Mouse (Mus musculus): ENCODE measurements around the gene Fabp6. TPM values are rescaled to one million over a fixed set of nuclear protein-coding genes. Genes with fewer than 3 reads are reported as not detected.
A peak's percentile ranks its signal among the peaks of the same experiment; 100 is the strongest.

Fabp6 gene
- polyA plus RNA-seq, 1 experiment from 2014 or later = not detected

- Histone ChIP-seq H3K4me2 (no peak overlapping the region), H3K9me3 (ENCODE audit: control insufficient read depth, low read length) (no peaks in the 10 kb centered on the region), H3K4me3 (ENCODE audit: low read depth, low read length) (no peak overlapping the region), H3K9ac (ENCODE audit: low read length) (no peak overlapping the region), H3K36me3 (ENCODE audit: control insufficient read depth, insufficient read depth, low read length) (peaks cover 4% of the 10 kb centered on the region; the same call in 1 of the 2 replicates), H3K4me1 (ENCODE audit: control insufficient read depth, insufficient read depth, low read length) (peaks cover 37% of the 10 kb centered on the region), H3K27ac (ENCODE audit: low read depth, low read length) (no peak overlapping the region), H3K27me3 (ENCODE audit: control insufficient read depth, insufficient read depth, low read length) (no peaks in the 10 kb centered on the region)
- WGBS = 44% methylated on average over 4 of the region's 4 CpGs
- ATAC-seq (ENCODE audit: low FRiP score) = peak; percentile 12; the same call in 1 of the 2 replicates
- DNase-seq (ENCODE audit: low spot score, missing footprints) = no peak
Observed at GRCm38 (mm10) chr11:43546678-43547077, 54.7 kb downstream of the Fabp6 start.

Other genes with a start within 250 kb of the Fabp6 start
- 89.0 and 97.1 TPM in 2 replicates for gene Pttg1, start 175.3 kb downstream of the Fabp6 start, polyA plus RNA-seq (2014; fragmentation: Nextera tagmentation; extraction: Ambion mirVana)
- 71.6 and 76.7 TPM in 2 replicates for gene Slu7, start 167.8 kb downstream of the Fabp6 start, polyA plus RNA-seq (2014; fragmentation: Nextera tagmentation; extraction: Ambion mirVana)
- gene C1qtnf2, start 127.3 kb downstream of the Fabp6 start, polyA plus RNA-seq (2014; fragmentation: Nextera tagmentation; extraction: Ambion mirVana) = 2.7 and 3.1 TPM in 2 replicates
- gene Ccnjl, start 72.8 kb downstream of the Fabp6 start, polyA plus RNA-seq (2014; fragmentation: Nextera tagmentation; extraction: Ambion mirVana) = 35.7 and 40.2 TPM in 2 replicates
- gene 4933415A04Rik, start 14.5 kb downstream of the Fabp6 start, polyA plus RNA-seq (2014; fragmentation: Nextera tagmentation; extraction: Ambion mirVana) = 10.1 and 11.3 TPM in 2 replicates
- gene Pwwp2a, start 80.5 kb upstream of the Fabp6 start, polyA plus RNA-seq (2014; fragmentation: Nextera tagmentation; extraction: Ambion mirVana) = 42.8 and 44.8 TPM in 2 replicates
- 86.0 and 87.0 TPM in 2 replicates for gene Ttc1, start 146.5 kb upstream of the Fabp6 start, polyA plus RNA-seq (2014; fragmentation: Nextera tagmentation; extraction: Ambion mirVana)

Measured in midbrain, embryonic 11.5 days (tissue).